Mouse (Mus musculus) heart, adult 18-20 months (tissue): ENCODE measurements around the gene Serpina3b. TPM values are rescaled to one million over a fixed set of nuclear protein-coding genes. Genes with fewer than 3 reads are reported as not detected.

Experiments used
- DNase-seq, 2 experiments: peaks; one replicate each; pipeline ENCODE4 v3.0.0; 2021 to 2022; ENCODE audit warnings: mixed read lengths in 1 of 2
- total RNA-seq, 2 experiments: library from RNA; stranded (reverse); gene quantifications; 2 replicates each; pipeline ENCODE4 v1.2.3; 2021

Serpina3b gene
- total RNA-seq, 2 experiments from 2014 or later = not detected

GRCm38 (mm10) chr12:104175636-104176035 is 47.8 kb downstream of the Serpina3b start:
- DNase-seq = no peak

GRCm38 (mm10) chr12:104178577-104178976 is 50.8 kb downstream of the Serpina3b start:
- DNase-seq = peak; percentile 41 to 44

GRCm38 (mm10) chr12:104178987-104179386 is 51.2 kb downstream of the Serpina3b start:
- DNase-seq = no peak

GRCm38 (mm10) chr12:104185046-104185445 is 57.2 kb downstream of the Serpina3b start:
- DNase-seq = no peak

- DNase-seq = peak in 1 of 2 experiments; percentile 13
Observed at GRCm38 (mm10) chr12:104186041-104186581, 58.3 kb downstream of the Serpina3b start.

Other genes with a start within 250 kb of the Serpina3b start
- gene Serpina1c, start 223.1 kb upstream of the Serpina3b start, total RNA-seq = not detected
- 1 to 10 TPM in 1 of 2 experiments, under 1 TPM in 1; 0.30 to 1.4 TPM for gene Serpina1e, start 169.0 kb upstream of the Serpina3b start, total RNA-seq
- not detected for gene Serpina11, start 138.0 kb upstream of the Serpina3b start, total RNA-seq
- gene Serpina9, start 114.2 kb upstream of the Serpina3b start, total RNA-seq = under 1 TPM in 1 of 2 experiments, not detected in 1; 0.10 TPM
- gene Serpina12, start 83.6 kb upstream of the Serpina3b start, total RNA-seq = under 1 TPM in 1 of 2 experiments, not detected in 1; 0.10 TPM
- gene Serpina5, start 26.9 kb upstream of the Serpina3b start, total RNA-seq = not detected
- not detected for gene Serpina3a, start 15.3 kb upstream of the Serpina3b start, total RNA-seq
- 1 to 10 TPM in 1 of 2 experiments, under 1 TPM in 1; 0.79 to 1.2 TPM for gene Serpina3c, start 25.9 kb downstream of the Serpina3b start, total RNA-seq
- 1 to 10 TPM in 1 of 2 experiments, under 1 TPM in 1; 0.62 to 1.1 TPM for gene Serpina3f, start 86.5 kb downstream of the Serpina3b start, total RNA-seq
- 1 to 10 TPM; 4.5 to 5.0 TPM for gene Serpina3g, start 108.2 kb downstream of the Serpina3b start, total RNA-seq
- under 1 TPM; 0.42 to 0.49 TPM for gene Serpina3i, start 135.1 kb downstream of the Serpina3b start, total RNA-seq
- gene Serpina3j, start 186.6 kb downstream of the Serpina3b start, total RNA-seq = not detected
- not detected for gene Serpina3k, start 210.5 kb downstream of the Serpina3b start, total RNA-seq
- gene Serpina3m, start 210.5 kb downstream of the Serpina3b start, total RNA-seq = under 1 TPM; 0.17 to 0.36 TPM